Mouse (Mus musculus) intestine, embryonic 16.5 days (tissue): ENCODE measurements around the gene Zfp664. TPM values are rescaled to one million over a fixed set of nuclear protein-coding genes. Genes with fewer than 3 reads are reported as not detected.

ENCODE experiments used
- polyA plus RNA-seq: library from polyadenylated mRNA; unstranded; fragments of >200 nt; fragmentation: Nextera tagmentation; extraction: Ambion mirVana; gene quantifications from 2 replicates; pipeline ENCODE4 v1.2.1, GENCODE M21; 2015

Gene Zfp664
- polyA plus RNA-seq, 1 experiment from 2014 or later, result 54.0 TPM

Other genes with a start within 250 kb of the Zfp664 start
- gene Atp6v0a2, start 234.1 kb upstream of the Zfp664 start, polyA plus RNA-seq, result 61.5 and 67.9 TPM in 2 replicates
- 0.02 and 0.04 TPM in 2 replicates for gene Dnah10, start 137.6 kb upstream of the Zfp664 start, polyA plus RNA-seq
- 4.1 and 4.3 TPM in 2 replicates for gene Ccdc92, start 267 bp upstream of the Zfp664 start, polyA plus RNA-seq
- 1.5 and 1.7 TPM in 2 replicates for gene Rflna, start 140.5 kb downstream of the Zfp664 start, polyA plus RNA-seq